Mouse (Mus musculus): ENCODE data around the gene Klhl31.

The Klhl31 gene

DNA sequence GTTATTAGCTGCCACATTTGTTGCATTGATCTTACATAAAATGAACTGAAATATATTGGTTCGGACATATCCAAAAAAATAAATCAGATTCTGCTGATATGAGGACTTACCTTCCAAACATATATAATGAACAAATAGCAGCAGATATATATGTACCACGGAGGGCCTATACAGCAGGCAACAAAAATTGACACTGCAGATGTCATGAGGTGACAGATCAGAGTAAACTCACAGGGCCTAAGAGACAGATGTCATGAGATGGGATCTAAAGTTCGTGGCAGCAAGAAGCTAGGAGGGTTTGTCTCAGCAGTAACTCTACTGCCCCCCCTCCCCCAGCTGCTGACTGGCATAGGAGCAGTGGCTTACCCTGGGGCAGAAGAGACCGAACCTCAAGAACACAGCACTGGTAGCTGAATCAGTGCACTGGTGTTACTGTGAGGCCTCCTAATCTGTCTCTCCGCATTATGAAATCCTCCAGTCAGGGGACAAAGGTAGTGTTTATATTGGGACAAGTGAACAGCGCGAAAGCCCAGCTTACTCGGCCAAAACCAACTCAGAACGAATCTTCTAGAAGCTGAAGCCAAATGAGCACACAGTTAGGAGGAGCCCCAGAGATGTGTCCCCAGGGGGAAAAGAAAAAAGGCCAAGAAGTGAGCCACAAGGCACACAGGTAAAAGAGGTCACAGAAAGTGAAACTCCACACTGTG lies 71.3 kb downstream of the Klhl31 start:
- DNase-seq, result no peak

DNA sequence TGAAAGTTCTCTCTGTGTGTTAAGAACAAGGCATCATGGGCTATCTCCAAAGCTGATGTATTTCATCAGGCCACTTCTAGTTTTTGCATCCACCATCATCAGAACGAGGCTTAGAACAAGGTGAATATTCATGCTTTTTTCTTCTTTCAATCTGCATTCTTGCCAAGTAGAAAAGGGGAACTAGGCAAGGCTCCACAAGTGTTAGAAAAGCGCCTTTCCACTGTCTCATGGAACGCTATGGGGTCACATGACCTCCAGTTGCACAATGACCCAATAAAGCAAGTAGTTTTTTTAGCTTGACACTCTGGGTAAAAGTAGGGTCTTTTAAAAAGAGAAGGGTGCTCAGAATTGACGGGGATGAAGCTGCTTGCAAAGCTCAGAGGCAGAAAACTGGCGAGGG lies 72.7 kb downstream of the Klhl31 start:
- DNase-seq, result no peak

Measured in cerebellum, postnatal 36 days (tissue).